Mouse (Mus musculus): ENCODE data around the gene Stx2.
"Not testable (repeated sequence)": the region's sequence is repeated elsewhere in the genome, so short reads cannot be mapped to it uniquely, and the experiment has no call there.

GRCm38 (mm10) chr5:128977466-128977865, 30.9 kb downstream of the Stx2 start:
- TF ChIP-seq CTCF (IDR thresholded peaks at IDR 0.05; ENCODE audit: low read depth, low read length); TAL1 (conservative IDR thresholded peaks at IDR 0.05; ENCODE audit: low read depth, low read length); GATA1 (IDR thresholded peaks at IDR 0.05; ENCODE audit: borderline replicate concordance, low read length): not testable (repeated sequence)
